22 mouse cellular contexts compared by ENCODE assay signal in genomic region chr9:61867659-61868058, GRCm38 (mm10). TPM values are rescaled to one million over a fixed set of nuclear protein-coding genes. Genes with fewer than 3 reads are reported as not detected.
DNase-seq lines count a peak whose midpoint lies in the region; ATAC-seq lines count a peak whose summit lies in the region.
"Had no signal": no experiment of that assay in that cellular context is flagged by ENCODE, and none has a peak within 500 bp of the region (broad histone marks: within the 10 kb centered on the region; RNA-seq: fewer than 3 reads in every experiment).

No protein-coding gene starts in this region.

- H3K4me3 ChIP-seq in forebrain, embryonic 14.5 days (ENCODE audit: low read depth, low read length): no peak overlapping the region
- no peak overlapping the region for H3K4me3 ChIP-seq in midbrain, embryonic 15.5 days
- H3K4me3 ChIP-seq: embryonic facial prominence, embryonic 12.5 days; erythroblast, embryonic 14.5 days; gastrocnemius, adult 2 months; hindbrain, embryonic 15.5 days; midbrain, embryonic 12.5 days; neural tube, embryonic 13.5 days had no signal

- WGBS in forebrain, embryonic 14.5 days: 69% methylated on average over 11 of the region's 11 CpGs
- 71% methylated on average over 11 of the region's 11 CpGs for WGBS in midbrain, embryonic 15.5 days

- no peaks in the 10 kb centered on the region for H3K27me3 ChIP-seq in forebrain, embryonic 14.5 days (replicated peaks; ENCODE audit: control insufficient read depth, insufficient read depth, low read length)
- no peaks in the 10 kb centered on the region for H3K27me3 ChIP-seq in midbrain, embryonic 15.5 days (replicated peaks)
- H3K27me3 ChIP-seq: embryonic facial prominence, embryonic 12.5 days; midbrain, embryonic 12.5 days; neural tube, embryonic 13.5 days had no signal

- peak; percentile 23 for DNase-seq in left cerebral cortex, adult 11 months (ENCODE audit: low spot score)
- no peak for DNase-seq in left cerebral cortex, postnatal 4 days
- peak; percentile 30 for DNase-seq in forebrain, embryonic 14.5 days (ENCODE audit: low spot score)
- DNase-seq in left cerebral cortex, adult 18-20 months (ENCODE audit: low spot score in 2 of 2): peak; percentile 12 to 21
- DNase-seq in right cerebral cortex, postnatal 10 days (ENCODE audit: low spot score in 2 of 2): peak; percentile 65 to 84
- DNase-seq in spleen, postnatal 36 days (ENCODE audit: low spot score in 2 of 2): no peak
- DNase-seq: B cell, adult 2 months; cerebellum, adult 9-11 months; gastrocnemius, adult 2 months; heart, postnatal 14 days; thymus, postnatal 36 days had no signal

- H3K27ac ChIP-seq in forebrain, embryonic 14.5 days (ENCODE audit: low read depth, low read length): no peak overlapping the region
- no peak overlapping the region for H3K27ac ChIP-seq in midbrain, embryonic 15.5 days
- H3K27ac ChIP-seq: embryonic facial prominence, embryonic 12.5 days; gastrocnemius, adult 2 months; hindbrain, embryonic 15.5 days; liver, embryonic 14.5 days; macrophage; midbrain, embryonic 12.5 days; neural tube, embryonic 13.5 days had no signal

- no peaks in the 10 kb centered on the region for H3K9me3 ChIP-seq in forebrain, embryonic 14.5 days (replicated peaks; ENCODE audit: control insufficient read depth, low read length)
- H3K9me3 ChIP-seq in midbrain, embryonic 15.5 days: no peaks in the 10 kb centered on the region
- H3K9me3 ChIP-seq: embryonic facial prominence, embryonic 12.5 days; hindbrain, embryonic 15.5 days; midbrain, embryonic 12.5 days had no signal

- no peaks in the 10 kb centered on the region for H3K36me3 ChIP-seq in forebrain, embryonic 14.5 days (ENCODE audit: control insufficient read depth, insufficient read depth, low read length)
- no peaks in the 10 kb centered on the region for H3K36me3 ChIP-seq in midbrain, embryonic 15.5 days (replicated peaks)
- H3K36me3 ChIP-seq: embryonic facial prominence, embryonic 12.5 days; hindbrain, embryonic 15.5 days; midbrain, embryonic 12.5 days; neural tube, embryonic 13.5 days had no signal

- peaks cover 15% of the 10 kb centered on the region for H3K4me1 ChIP-seq in forebrain, embryonic 14.5 days (ENCODE audit: control insufficient read depth, insufficient read depth, low read length)
- peaks cover 25% of the 10 kb centered on the region for H3K4me1 ChIP-seq in midbrain, embryonic 15.5 days

- H3K4me2 ChIP-seq in forebrain, embryonic 14.5 days (ENCODE audit: low read length): no peak overlapping the region
- no peak overlapping the region for H3K4me2 ChIP-seq in midbrain, embryonic 15.5 days
- H3K4me2 ChIP-seq: embryonic facial prominence, embryonic 12.5 days; heart, embryonic 11.5 days; hindbrain, embryonic 15.5 days; midbrain, embryonic 12.5 days; neural tube, embryonic 13.5 days had no signal

- intact Hi-C loops in left cerebral cortex, postnatal 4 days (cut with DNase I): no loop called here

- ATAC-seq in forebrain, embryonic 14.5 days: no peak
- no peak for ATAC-seq in cerebellum, adult (ENCODE audit: insufficient number of reproducible peaks, low FRiP score, low TSS enrichment)
- no peak for ATAC-seq in midbrain, embryonic 15.5 days (replicated peaks)
- ATAC-seq: intestine, postnatal 0 days had no signal

- H3K9ac ChIP-seq in forebrain, embryonic 14.5 days (ENCODE audit: low read length): no peak overlapping the region
- no peak overlapping the region for H3K9ac ChIP-seq in midbrain, embryonic 15.5 days
- H3K9ac ChIP-seq: embryonic facial prominence, embryonic 12.5 days; hindbrain, embryonic 15.5 days; liver, embryonic 14.5 days; midbrain, embryonic 12.5 days; neural tube, embryonic 13.5 days had no signal

RNA-seq across cellular contexts. Expression of gene Rplp1, which starts 46.7 kb away (rescaled TPM):
- 1,000 to 10,000 TPM; 2,004 to 2,011 TPM for total RNA-seq in left cerebral cortex, postnatal 4 days (2021)
- 964 and 1,342 TPM in 2 replicates for polyA plus RNA-seq in forebrain, embryonic 14.5 days (2014; fragmentation: Nextera tagmentation; extraction: Ambion mirVana)
- 1,000 to 10,000 TPM; 1,463 to 1,514 TPM for total RNA-seq in left cerebral cortex, adult 18-20 months (2021)
- polyA plus RNA-seq in midbrain, embryonic 15.5 days (2015; fragmentation: Nextera tagmentation; extraction: Ambion mirVana): 856 and 860 TPM in 2 replicates

Comparison
In these comparisons a context has a peak if more than half of its experiments do, and no peak if none do; other contexts are left out.
1. DNase-seq: peak in left cerebral cortex, adult 11 months (single experiment), forebrain, embryonic 14.5 days (single experiment), left cerebral cortex, adult 18-20 months (2 of 2) and right cerebral cortex, postnatal 10 days (2 of 2); none in left cerebral cortex, postnatal 4 days (single experiment) and spleen, postnatal 36 days (0 of 2).